12 mouse cellular contexts compared by ENCODE assay signal in the genomic region with DNA sequence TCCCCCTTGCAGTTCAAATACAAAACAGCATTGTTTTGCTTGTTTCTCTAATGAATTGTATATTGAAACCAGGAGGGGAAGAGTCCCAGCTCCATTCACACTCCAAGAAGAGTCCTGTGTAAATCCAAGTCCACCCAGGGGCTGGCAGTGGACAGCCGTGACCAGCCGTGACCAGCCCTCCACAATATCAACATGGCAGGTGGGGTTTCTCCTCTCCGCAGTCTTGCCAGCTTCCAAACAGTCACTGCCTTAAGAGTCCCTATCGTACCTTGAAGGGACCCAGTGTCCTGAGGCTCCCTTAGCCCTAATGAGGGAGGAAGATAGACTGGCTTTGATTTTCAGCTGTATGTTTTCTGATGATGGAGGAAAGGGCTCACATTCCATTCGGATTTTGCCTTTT.
A peak's percentile ranks its signal among the peaks of the same experiment; 100 is the strongest.
DNase-seq lines count a peak whose midpoint lies in the region; ATAC-seq lines count a peak whose summit lies in the region.
"Had no signal": no experiment of that assay in that cellular context is flagged by ENCODE, and none has a peak within 500 bp of the region (broad histone marks: within the 10 kb centered on the region; RNA-seq: fewer than 3 reads in every experiment).

No protein-coding gene starts in this region.

- no peak overlapping the region for H3K4me3 ChIP-seq in neural tube, embryonic 12.5 days
- no peak overlapping the region for H3K4me3 ChIP-seq in hindbrain, embryonic 13.5 days
- no peak overlapping the region for H3K4me3 ChIP-seq in midbrain, embryonic 15.5 days
- H3K4me3 ChIP-seq: heart, embryonic 13.5 days; lung, embryonic 15.5 days had no signal

- no peaks in the 10 kb centered on the region for H3K36me3 ChIP-seq in neural tube, embryonic 12.5 days
- no peaks in the 10 kb centered on the region for H3K36me3 ChIP-seq in hindbrain, embryonic 13.5 days
- H3K36me3 ChIP-seq in midbrain, embryonic 15.5 days (replicated peaks), result no peaks in the 10 kb centered on the region
- H3K36me3 ChIP-seq: heart, embryonic 13.5 days; lung, embryonic 15.5 days had no signal

- peaks cover 9% of the 10 kb centered on the region for H3K4me1 ChIP-seq in neural tube, embryonic 12.5 days
- H3K4me1 ChIP-seq in hindbrain, embryonic 13.5 days (replicated peaks), result peaks cover 20% of the 10 kb centered on the region
- peaks cover 19% of the 10 kb centered on the region for H3K4me1 ChIP-seq in midbrain, embryonic 15.5 days

- H3K27ac ChIP-seq in neural tube, embryonic 12.5 days, result no peak overlapping the region
- H3K27ac ChIP-seq in hindbrain, embryonic 13.5 days, result peak overlapping the region; percentile 80
- peak overlapping the region; percentile 45; the same call in 1 of the 2 replicates for H3K27ac ChIP-seq in midbrain, embryonic 15.5 days
- H3K27ac ChIP-seq: heart, embryonic 13.5 days; kidney, postnatal 0 days; lung, embryonic 15.5 days had no signal

- H3K27me3 ChIP-seq in neural tube, embryonic 12.5 days (replicated peaks), result no peaks in the 10 kb centered on the region
- no peaks in the 10 kb centered on the region for H3K27me3 ChIP-seq in hindbrain, embryonic 13.5 days
- H3K27me3 ChIP-seq in midbrain, embryonic 15.5 days (replicated peaks), result no peaks in the 10 kb centered on the region
- H3K27me3 ChIP-seq: heart, embryonic 13.5 days; lung, embryonic 15.5 days had no signal

- H3K4me2 ChIP-seq in neural tube, embryonic 12.5 days (replicated peaks), result no peak overlapping the region
- H3K4me2 ChIP-seq in hindbrain, embryonic 13.5 days, result peak overlapping the region; percentile 29
- peak overlapping the region; percentile 7 for H3K4me2 ChIP-seq in midbrain, embryonic 15.5 days
- H3K4me2 ChIP-seq: heart, embryonic 13.5 days; lung, embryonic 15.5 days had no signal

- H3K9ac ChIP-seq in neural tube, embryonic 12.5 days, result no peak overlapping the region
- H3K9ac ChIP-seq in hindbrain, embryonic 13.5 days, result peak overlapping the region; percentile 46
- H3K9ac ChIP-seq in midbrain, embryonic 15.5 days, result no peak overlapping the region
- H3K9ac ChIP-seq: heart, embryonic 13.5 days; lung, embryonic 15.5 days had no signal

- peak; percentile 4; the same call in 1 of the 2 replicates for ATAC-seq in neural tube, embryonic 12.5 days (ENCODE audit: low FRiP score, low read depth)
- ATAC-seq in hindbrain, embryonic 13.5 days (ENCODE audit: low FRiP score), result peak; percentile 60
- ATAC-seq in midbrain, embryonic 15.5 days (replicated peaks), result peak; percentile 50; the same call in 1 of the 2 replicates

- DNase-seq in neural tube, embryonic 10.5 days (ENCODE audit: extremely low spot score, low spot score), result no peak
- no peak for DNase-seq in adrenal gland, postnatal 14 days
- DNase-seq in left cerebral cortex, adult 18-20 months (ENCODE audit: low spot score in 2 of 2), result no peak
- no peak for DNase-seq in yolk sac, embryonic 10.5 days (ENCODE audit: low spot score)
- DNase-seq: cerebellum, adult 9-11 months; thymus, postnatal 4 days had no signal

- WGBS in neural tube, embryonic 12.5 days, result 62% methylated on average over 5 of the region's 5 CpGs
- 47% methylated on average over 5 of the region's 5 CpGs for WGBS in hindbrain, embryonic 13.5 days
- WGBS in midbrain, embryonic 15.5 days, result 36% methylated on average over 5 of the region's 5 CpGs

- no peaks in the 10 kb centered on the region for H3K9me3 ChIP-seq in neural tube, embryonic 12.5 days
- H3K9me3 ChIP-seq in hindbrain, embryonic 13.5 days, result no peaks in the 10 kb centered on the region
- no peaks in the 10 kb centered on the region for H3K9me3 ChIP-seq in midbrain, embryonic 15.5 days
- H3K9me3 ChIP-seq: heart, embryonic 13.5 days; lung, embryonic 15.5 days had no signal

Comparison
In these comparisons a context has a peak if more than half of its experiments do, and no peak if none do; other contexts are left out.
1. ATAC-seq: peak in every context shown above with its lines; median percentile 60 in hindbrain, embryonic 13.5 days; 50 in midbrain, embryonic 15.5 days; 4 in neural tube, embryonic 12.5 days.